Mouse (Mus musculus) spleen, adult 2 months (tissue): ENCODE data around the gene Mia. TPM values are rescaled to one million over a fixed set of nuclear protein-coding genes. Genes with fewer than 3 reads are reported as not detected.

ENCODE experiments used
- DNase-seq, 2 experiments: peaks; one replicate each; pipeline versions ENCODE4 v3.0.0 to v3.0.0-alpha.2; 2012 to 2021; ENCODE audit warnings: low spot score in 2 of 2, low read depth in 1 of 2
- H3K27ac ChIP-seq: fragments of 200-500 bp; 2 replicates; pipeline ENCODE4 v1.5.1; 2012; ENCODE audit warnings: low read length, inconsistent platforms; ENCODE audit not compliant: insufficient read depth
- H3K27me3 ChIP-seq: fragments of 200-500 bp; 2 replicates; pipeline ENCODE4 v1.6.1; 2012; ENCODE audit warnings: mild to moderate bottlenecking, moderate library complexity, low read length, inconsistent platforms; ENCODE audit not compliant: control insufficient read depth, insufficient read depth
- H3K36me3 ChIP-seq: fragments of 200-500 bp; 2 replicates; pipeline ENCODE4 v1.6.1; 2012; ENCODE audit warnings: mild to moderate bottlenecking, low read length, inconsistent platforms; ENCODE audit not compliant: control insufficient read depth, insufficient read depth
- H3K4me1 ChIP-seq: fragments of 200-500 bp; 2 replicates; pipeline ENCODE4 v1.6.1; 2011; ENCODE audit warnings: inconsistent platforms; ENCODE audit not compliant: control insufficient read depth, insufficient read depth, insufficient read length
- H3K4me3 ChIP-seq: fragments of 200-500 bp; 2 replicates; pipeline ENCODE4 v1.5.1; 2011; ENCODE audit warnings: mild to moderate bottlenecking, inconsistent platforms; ENCODE audit not compliant: insufficient read depth, insufficient read length; ENCODE audit errors: extremely low read depth
- CTCF ChIP-seq: fragments of 200-500 bp; IDR thresholded peaks from 2 replicates; pipeline ENCODE4 v1.5.1; 2011; ENCODE audit warnings: mild to moderate bottlenecking, inconsistent platforms; ENCODE audit not compliant: insufficient read depth, insufficient read length, insufficient replicate concordance; ENCODE audit errors: extremely low read depth
- POLR2A ChIP-seq: fragments of 200-500 bp; IDR thresholded peaks from 2 replicates; pipeline ENCODE4 v1.6.1; 2011; ENCODE audit warnings: low read depth, low read length, inconsistent platforms
- WGBS: fragments of 180-500 bp; shearing (Covaris S2); methylation state at CpG from one replicate; pipeline ENCODE4 v1.1.7; 2018; 5-methylcytosine and 5-hydroxymethylcytosine counted together
- polyA plus RNA-seq: library from polyadenylated mRNA; depleted of rRNA; stranded (reverse); fragments of >200 nt; gene quantifications from 2 replicates; pipeline ENCODE4 v1.2.3, GENCODE M21; 2012

Mia gene
- polyA plus RNA-seq, 1 experiment: 1.0 TPM

GRCm38 (mm10) chr7:27222538-27222937, 41.6 kb upstream of the Mia start:
- Histone ChIP-seq H3K27ac (no peak overlapping the region), H3K36me3 (no peaks in the 10 kb centered on the region), H3K4me3 (no peak overlapping the region), H3K4me1 (peaks cover 9% of the 10 kb centered on the region; the same call in 1 of the 2 replicates), H3K27me3 (no peaks in the 10 kb centered on the region)
- 89% methylated on average over 1 of the region's 1 CpGs for WGBS
- DNase-seq: no peak
- TF ChIP-seq CTCF: no peak
- no peak for TF ChIP-seq POLR2A

GRCm38 (mm10) chr7:27221939-27222338, 41.0 kb upstream of the Mia start:
- DNase-seq: no peak
- H3K36me3 ChIP-seq: no peaks in the 10 kb centered on the region

GRCm38 (mm10) chr7:27219937-27220336, 39.0 kb upstream of the Mia start:
- Histone ChIP-seq H3K4me1 (no peaks in the 10 kb centered on the region; the same call in 1 of the 2 replicates), H3K36me3 (0 out of 2 replicates have a peak, but pooled peaks cover 1% of the 10 kb centered on the region), H3K27me3 (no peaks in the 10 kb centered on the region), H3K4me3 (no peak overlapping the region), H3K27ac (no peak overlapping the region)
- 86% methylated on average over 11 of the region's 11 CpGs for WGBS
- no peak for DNase-seq
- no peak for TF ChIP-seq POLR2A
- no peak for TF ChIP-seq CTCF

More at GRCm38 (mm10) chr7:27221939-27222338, 41.0 kb upstream of the Mia start:
- no peak overlapping the region for H3K27ac ChIP-seq
- H3K27me3 ChIP-seq: no peaks in the 10 kb centered on the region
- peaks cover 3% of the 10 kb centered on the region; the same call in 1 of the 2 replicates for H3K4me1 ChIP-seq
- 82% methylated on average over 6 of the region's 6 CpGs for WGBS
- TF ChIP-seq CTCF (no peak), POLR2A (no peak)
- H3K4me3 ChIP-seq: no peak overlapping the region

- Histone ChIP-seq H3K4me1 (no peaks in the 10 kb centered on the region), H3K4me3 (no peak overlapping the region), H3K27me3 (no peaks in the 10 kb centered on the region), H3K36me3 (peaks cover 7% of the 10 kb centered on the region), H3K27ac (no peak overlapping the region)
- 89% methylated on average over 7 of the region's 7 CpGs for WGBS
- DNase-seq: no peak
- no peak for TF ChIP-seq CTCF
Measured at GRCm38 (mm10) chr7:27218586-27218985, 37.6 kb upstream of the Mia start.

GRCm38 (mm10) chr7:27212626-27213025, 31.7 kb upstream of the Mia start:
- Histone ChIP-seq H3K4me1 (no peaks in the 10 kb centered on the region), H3K36me3 (peaks cover 24% of the 10 kb centered on the region), H3K4me3 (no peak overlapping the region), H3K27me3 (no peaks in the 10 kb centered on the region), H3K27ac (no peak overlapping the region)
- TF ChIP-seq CTCF (no peak), POLR2A (no peak)
- WGBS: 87% methylated on average over 2 of the region's 2 CpGs
- DNase-seq: no peak

GRCm38 (mm10) chr7:27203730-27204449, 22.9 kb upstream of the Mia start:
- WGBS: 97% methylated on average over 8 of the region's 8 CpGs
- H3K4me1 ChIP-seq: no peaks in the 10 kb centered on the region
- no peak for DNase-seq
- peaks cover 12% of the 10 kb centered on the region for H3K36me3 ChIP-seq
- TF ChIP-seq CTCF (no peak), POLR2A (no peak)
- no peaks in the 10 kb centered on the region for H3K27me3 ChIP-seq
- H3K27ac ChIP-seq: no peak overlapping the region
- H3K4me3 ChIP-seq: no peak overlapping the region

GRCm38 (mm10) chr7:27198779-27199178, 17.8 kb upstream of the Mia start:
- Histone ChIP-seq H3K36me3 (peaks cover 7% of the 10 kb centered on the region), H3K27ac (no peak overlapping the region), H3K4me3 (no peak overlapping the region), H3K4me1 (peaks cover 5% of the 10 kb centered on the region; the same call in 1 of the 2 replicates), H3K27me3 (no peaks in the 10 kb centered on the region)
- 91% methylated on average over 8 of the region's 8 CpGs for WGBS
- DNase-seq: no peak
- TF ChIP-seq CTCF (no peak), POLR2A (no peak)
